Mouse (Mus musculus): ENCODE results near the gene Syndig1l.

DNA sequence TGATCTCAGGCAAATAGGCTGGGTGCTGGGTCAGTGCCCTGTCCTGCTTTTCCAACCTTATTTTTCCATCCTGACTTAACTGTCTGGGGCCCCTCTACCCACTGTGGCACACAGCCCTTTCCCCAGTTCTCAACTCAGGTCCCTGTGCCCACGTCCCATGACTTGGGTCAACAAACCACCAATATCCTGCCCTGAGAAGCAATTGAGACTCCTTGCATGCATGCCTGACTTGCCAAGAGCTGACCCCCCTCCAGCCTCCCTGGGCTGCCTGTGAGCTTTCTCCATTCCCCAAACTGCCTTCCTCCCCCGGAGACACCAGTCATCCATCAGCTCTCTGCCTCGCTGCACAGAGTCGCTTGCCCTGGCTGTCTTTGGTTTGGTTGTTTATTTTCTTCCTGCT lies 28.4 kb upstream of the Syndig1l start:
- TF ChIP-seq CTCF (IDR thresholded peaks at IDR 0.05; ENCODE audit: extremely low read depth, insufficient read depth, insufficient read length, insufficient replicate concordance): no peak
- TF ChIP-seq POLR2A (IDR thresholded peaks at IDR 0.05; ENCODE audit: low read depth, low read length): no peak

All from spleen, adult 2 months (tissue).